Mouse (Mus musculus) A20 (cell line): ENCODE data around the gene Tmbim1.
"Not testable (repeated sequence)": the region's sequence is repeated elsewhere in the genome, so short reads cannot be mapped to it uniquely, and the experiment has no call there.

Source experiments
- DNase-seq: peaks from one replicate; pipeline ENCODE4 v3.0.0-alpha.2; 2011; ENCODE audit warnings: low read depth, low spot score

Tmbim1 gene

DNA sequence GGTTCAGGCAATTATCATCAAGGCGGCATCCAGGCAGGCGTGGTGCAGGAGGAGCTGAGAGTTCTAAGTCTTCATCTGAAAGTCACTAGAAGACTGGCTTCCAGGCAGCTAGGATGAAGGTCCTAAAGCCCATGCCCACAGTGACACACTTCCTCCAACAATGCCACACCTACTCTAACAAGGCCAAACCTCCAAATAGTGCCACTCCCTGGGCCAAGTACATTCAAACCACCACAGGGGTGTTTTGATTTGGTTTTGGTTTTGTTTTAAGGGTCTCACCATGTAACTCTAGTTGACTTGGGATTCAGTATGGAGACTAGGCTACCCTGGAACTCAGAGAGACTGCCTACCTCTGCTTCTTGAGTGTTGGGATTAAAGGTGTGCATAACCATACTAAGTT, at the start of gene Tmbim1:
Tmbim1 (minus strand) TSS at position 101 of the 400 bp plus-strand sequence.
- no peak for DNase-seq

DNA sequence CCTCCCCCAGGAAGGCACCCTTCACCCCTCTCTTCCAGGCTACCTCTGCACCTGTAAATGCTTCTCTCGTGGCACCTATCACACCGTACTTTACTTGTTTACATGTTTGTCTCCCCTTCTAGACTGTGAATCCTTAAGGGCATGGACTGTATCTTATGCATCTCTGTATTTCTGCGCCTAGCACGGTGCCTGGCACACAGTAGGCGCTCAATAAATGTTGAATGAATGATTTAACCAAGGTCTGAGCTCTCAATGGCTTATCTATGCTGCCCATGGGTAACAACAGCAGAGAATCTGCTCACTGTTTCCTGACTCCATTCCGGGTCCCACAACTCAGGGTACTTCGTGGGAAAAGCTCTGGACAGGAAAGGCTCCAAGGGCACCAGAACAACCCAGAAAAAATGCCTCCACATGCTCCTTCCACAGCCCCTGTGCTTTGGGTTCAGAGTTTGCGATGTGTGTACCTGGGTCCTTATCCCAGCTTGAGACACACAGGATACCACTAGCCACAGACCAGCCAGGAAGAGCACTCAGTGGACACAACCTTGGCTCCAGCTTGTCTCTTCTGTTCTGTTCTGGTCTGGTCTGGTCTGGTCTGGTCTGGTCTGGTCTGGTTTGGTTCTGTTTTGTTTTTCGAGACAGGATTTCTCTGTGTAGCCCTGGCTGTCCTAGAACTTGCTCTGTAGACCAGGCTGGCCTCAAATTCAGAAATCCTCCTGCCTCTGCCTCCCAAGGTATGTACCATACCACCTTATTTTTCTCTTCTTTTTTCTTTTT, 48.2 kb upstream of the Tmbim1 start:
- no peak for DNase-seq

GRCm38 (mm10) chr1:74352532-74353096, 47.2 kb upstream of the Tmbim1 start:
- no peak for DNase-seq

GRCm38 (mm10) chr1:74351185-74351769, 45.9 kb upstream of the Tmbim1 start:
- DNase-seq = no peak

DNA sequence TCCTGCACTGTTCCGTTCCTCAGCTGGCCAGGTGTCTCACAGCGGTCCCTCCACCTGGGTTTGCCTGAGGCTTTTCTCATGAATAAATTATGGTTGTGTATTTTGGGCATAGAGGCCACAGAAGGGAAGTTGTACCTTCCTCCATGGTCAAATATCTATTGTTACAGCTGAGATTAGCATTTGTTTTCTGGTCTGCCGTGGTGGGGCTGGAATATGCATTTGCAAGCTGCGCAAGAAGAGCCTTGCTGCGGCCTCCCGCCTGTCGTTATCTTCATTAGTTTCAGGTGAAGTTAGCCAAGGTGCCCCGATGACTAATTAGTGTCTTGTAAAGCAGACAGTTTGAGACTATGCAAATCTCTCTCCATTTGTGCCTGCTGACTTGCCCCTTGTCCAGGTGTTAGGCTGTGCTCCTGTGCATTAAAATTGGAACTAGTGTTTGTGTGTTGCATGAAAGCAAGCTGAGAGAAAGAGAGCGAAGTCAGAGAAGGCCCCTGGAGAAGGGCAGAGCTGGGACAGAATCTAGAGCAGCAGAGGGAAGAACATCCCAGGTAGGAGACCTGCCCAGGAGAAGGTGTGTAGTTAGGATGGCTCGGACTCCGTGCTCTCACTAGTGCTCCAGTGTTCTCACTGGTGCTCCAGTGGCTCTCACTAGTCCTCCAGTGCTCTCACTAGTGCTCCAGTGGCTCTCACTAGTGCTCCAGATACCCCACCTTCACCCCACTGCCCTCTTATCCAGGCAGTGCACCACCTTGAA, 38.9 kb upstream of the Tmbim1 start:
- DNase-seq = peak; percentile 92

- DNase-seq = no peak
These were observed 37.7 kb upstream of the Tmbim1 start for GRCm38 (mm10) chr1:74343161-74343560.

- DNase-seq = peak; percentile 46
These were observed 36.9 kb upstream of the Tmbim1 start for GRCm38 (mm10) chr1:74342308-74342707.

GRCm38 (mm10) chr1:74341898-74342297, 36.5 kb upstream of the Tmbim1 start:
- DNase-seq = no peak

GRCm38 (mm10) chr1:74340992-74341391, 35.6 kb upstream of the Tmbim1 start:
- not testable (repeated sequence) for DNase-seq

GRCm38 (mm10) chr1:74340361-74340764, 34.9 kb upstream of the Tmbim1 start:
- DNase-seq = no peak

GRCm38 (mm10) chr1:74339917-74340316, 34.5 kb upstream of the Tmbim1 start:
- DNase-seq = no peak

DNA sequence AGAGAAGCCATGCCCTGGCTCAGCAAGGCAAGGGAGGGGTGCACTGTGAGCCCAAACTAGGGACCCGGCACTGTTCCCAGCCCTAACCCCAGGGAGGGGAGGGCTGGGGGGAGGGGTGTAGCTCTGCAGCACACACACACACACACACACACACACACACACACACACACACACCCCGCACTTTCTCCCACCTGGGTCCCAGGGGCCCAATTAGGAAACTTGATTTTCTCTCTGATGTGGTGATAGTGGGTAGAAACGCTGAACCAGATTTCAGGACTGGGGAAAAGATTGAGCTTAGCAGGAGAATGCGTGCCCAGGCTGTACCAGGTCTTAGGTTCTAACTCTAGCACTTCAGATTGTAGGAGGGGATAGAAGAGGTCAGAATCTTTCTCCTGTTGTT, 33.2 kb upstream of the Tmbim1 start:
- DNase-seq = no peak

DNA sequence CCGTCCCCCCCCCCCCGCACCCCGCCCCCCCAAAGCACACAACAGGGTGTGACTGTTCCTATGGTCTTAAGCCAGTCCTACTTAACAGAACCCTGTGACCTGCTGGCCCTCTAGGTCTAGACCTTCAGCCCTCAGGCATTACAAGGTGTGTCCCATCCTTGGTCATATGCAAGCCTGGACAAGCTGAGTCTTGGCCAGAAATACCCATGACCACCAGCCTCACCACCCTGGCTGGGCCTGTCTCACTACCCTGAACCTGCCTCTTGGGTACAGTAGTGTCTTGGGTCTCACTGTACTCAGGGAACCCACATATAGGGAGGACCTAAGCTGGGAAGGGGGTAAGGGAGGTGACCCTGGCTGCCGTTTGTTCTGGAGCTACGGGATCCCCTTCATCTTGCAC, 32.6 kb upstream of the Tmbim1 start:
- no peak for DNase-seq

DNA sequence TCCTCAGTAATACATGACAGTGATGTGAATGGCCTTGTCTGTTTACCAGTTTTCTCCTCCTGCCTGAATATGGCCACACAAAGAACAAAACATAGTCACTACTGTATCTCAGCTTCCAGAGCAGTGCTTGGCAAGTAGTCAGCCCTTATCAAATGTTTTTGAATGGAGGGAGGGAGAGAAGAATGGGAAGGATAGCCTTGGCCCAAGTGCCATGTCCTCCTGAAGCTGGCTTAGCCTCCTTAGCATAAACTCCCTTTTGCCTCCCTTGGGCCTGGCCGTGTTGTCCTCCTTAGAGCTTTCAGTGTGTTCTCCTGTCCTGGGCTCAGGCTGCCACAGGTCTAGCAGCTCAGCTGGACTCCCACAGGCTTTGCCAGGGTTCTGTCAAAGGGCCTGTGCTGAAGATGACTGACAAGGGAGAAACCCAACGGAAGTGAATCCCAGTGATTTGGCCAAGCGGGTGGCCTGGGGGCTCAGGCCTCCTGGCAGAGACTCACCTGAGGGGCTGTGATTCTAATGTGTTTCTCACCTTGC, 31.9 kb upstream of the Tmbim1 start:
- no peak for DNase-seq

DNA sequence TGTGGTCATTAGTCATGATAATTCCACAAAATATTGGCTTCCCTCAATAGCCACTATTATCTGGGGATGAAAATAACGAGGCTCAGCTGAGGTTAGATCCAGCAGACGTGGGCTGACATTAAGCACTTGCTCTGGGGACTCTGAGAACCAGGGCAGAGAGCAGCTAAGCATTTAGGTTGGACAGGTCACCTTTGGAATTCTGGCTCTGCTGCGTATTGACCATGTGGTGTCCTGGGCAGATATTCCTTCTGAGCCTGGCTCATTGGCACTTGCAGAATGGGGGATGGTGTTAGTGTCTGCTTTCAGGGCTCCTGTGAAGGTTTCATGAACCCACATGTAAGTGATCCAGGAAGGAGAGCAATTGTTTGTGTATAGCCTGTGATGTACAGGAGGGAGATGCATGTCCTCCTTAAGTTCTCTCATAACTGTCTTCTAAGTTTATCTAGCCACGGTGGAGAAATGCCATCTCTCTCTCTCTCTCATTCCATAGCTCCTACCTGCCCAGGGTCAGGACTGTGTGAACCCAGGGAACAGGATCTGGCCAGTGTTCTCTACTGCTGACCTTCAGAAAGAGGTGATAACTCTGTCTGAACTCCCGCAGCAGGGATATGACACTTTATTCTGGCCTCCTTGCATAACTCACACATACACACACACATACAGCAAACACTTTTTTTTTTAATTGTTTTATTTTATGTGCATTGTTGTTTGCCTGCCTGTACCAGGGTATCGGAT, 30.2 kb upstream of the Tmbim1 start:
- DNase-seq = no peak

DNA sequence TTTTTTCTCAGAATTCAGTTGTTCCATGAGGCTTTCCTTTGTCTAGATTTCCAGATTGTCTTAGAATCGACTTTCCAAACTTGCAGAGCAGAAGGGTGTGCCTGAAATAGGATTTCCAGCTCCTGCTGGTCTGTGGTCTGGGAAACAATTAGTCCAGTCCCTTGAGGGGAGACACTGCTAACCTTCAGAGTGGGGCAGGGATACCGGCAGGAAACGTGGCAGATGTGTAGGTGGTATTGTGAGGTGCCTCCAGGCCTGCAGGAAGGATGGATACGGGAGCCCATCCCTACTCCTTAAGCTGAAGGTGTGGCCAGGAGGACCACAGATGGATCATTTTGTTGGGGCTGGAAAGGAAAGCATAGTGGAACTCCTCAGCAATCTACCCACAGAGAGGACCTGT, 29.6 kb upstream of the Tmbim1 start:
- DNase-seq = no peak

DNA sequence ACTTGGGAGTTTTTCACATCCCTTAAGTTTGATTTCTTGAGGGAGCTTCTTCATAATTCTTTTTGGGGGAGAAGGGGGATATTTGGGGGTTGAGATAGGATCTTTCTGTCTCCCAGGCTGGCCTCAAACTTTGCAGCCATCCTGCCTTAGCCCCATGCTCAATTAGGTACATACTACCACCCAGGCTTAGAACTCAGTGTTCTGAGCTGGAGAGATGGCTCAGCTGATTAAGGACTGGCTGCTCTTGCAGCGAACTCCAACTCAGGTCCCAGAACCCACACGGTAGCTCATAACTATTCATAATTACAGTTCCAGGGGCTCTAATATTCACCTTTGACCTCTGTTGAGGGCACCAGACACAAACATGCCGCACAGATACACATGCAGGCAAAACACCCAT, 29.2 kb upstream of the Tmbim1 start:
- no peak for DNase-seq

DNA sequence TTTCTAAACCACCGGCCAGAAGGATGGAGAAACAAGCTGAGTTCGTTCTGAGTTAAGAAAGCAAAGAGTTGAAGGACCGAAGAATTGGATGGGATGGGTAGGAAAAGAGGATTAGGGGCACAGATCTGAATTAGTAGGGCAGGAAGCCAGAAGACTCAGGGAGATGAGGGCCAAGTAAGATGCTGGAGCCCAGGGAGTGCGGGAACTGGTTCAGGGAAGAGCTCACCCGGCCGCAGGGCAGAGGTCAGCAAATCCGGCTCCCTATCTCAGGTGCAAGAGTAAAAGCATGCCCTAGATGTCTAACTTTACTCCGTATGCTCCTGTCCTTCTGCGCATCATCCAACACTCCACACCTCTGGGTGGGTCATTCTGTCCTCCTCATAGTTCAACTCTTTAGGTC, 27.5 kb upstream of the Tmbim1 start:
- DNase-seq = peak; percentile 62

DNA sequence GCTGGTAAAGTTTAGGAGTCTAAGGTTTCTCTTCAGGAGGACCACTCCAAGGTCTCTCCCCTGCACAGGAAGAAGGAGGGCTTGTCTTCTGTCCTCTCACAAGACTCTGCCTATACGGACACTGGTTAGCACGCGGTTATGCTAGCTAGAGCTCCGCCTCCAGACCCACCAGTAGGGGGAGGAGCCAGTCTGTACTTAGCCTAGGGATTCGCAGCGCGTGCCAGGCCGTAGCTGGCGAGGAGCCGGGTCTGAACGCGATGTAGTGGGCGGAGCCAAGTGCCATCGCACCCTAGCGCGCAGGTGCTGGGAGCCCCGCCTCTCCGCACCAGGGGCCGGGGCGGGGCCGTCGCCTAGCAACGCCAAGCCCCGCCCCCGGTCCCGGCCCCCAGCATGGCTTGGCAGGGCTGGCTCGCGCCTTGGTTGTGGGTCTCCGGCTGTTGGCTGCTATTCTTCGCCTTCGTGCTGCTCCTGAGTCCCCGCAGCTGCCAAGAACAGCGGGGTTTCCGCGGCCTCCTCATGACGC, 26.9 kb upstream of the Tmbim1 start:
- DNase-seq = peak; percentile 100

DNA sequence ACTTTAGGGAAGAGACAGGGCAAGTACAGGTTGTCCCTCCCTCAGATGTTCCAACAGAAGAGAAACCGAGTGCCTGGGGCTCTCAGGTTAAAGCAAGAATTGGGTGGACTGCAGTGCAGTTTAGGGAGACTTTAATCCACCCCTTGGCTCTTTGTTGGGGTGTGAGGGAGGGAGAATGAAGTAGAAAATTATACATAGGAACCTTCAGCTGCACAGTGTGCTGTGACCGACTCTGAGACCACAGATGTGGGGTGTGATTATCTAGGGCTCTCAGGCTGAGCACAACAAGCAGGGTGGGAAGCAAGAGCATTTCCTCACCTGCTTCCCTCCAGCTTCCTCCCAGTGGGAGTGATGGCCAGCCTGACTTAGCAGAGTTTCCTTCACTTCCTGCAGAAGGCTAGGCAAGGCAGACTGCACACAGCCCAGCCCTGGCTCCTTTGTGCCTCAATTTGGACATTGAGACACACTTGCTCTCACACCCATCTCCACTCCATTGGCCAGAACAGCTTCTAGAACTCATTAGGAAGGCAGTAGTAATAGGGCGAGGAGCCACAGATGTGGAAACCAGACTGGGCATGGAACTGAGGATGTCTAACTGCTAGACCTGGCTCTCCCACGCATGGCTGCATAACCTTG, 25.7 kb upstream of the Tmbim1 start:
- no peak for DNase-seq
